Mouse (Mus musculus): ENCODE data around the gene Ociad2. TPM values are rescaled to one million over a fixed set of nuclear protein-coding genes. Genes with fewer than 3 reads are reported as not detected.

Ociad2 gene
- polyA plus RNA-seq (2015; fragmentation: Nextera tagmentation; extraction: Ambion mirVana), result 21.8 and 23.9 TPM in 2 replicates

DNA sequence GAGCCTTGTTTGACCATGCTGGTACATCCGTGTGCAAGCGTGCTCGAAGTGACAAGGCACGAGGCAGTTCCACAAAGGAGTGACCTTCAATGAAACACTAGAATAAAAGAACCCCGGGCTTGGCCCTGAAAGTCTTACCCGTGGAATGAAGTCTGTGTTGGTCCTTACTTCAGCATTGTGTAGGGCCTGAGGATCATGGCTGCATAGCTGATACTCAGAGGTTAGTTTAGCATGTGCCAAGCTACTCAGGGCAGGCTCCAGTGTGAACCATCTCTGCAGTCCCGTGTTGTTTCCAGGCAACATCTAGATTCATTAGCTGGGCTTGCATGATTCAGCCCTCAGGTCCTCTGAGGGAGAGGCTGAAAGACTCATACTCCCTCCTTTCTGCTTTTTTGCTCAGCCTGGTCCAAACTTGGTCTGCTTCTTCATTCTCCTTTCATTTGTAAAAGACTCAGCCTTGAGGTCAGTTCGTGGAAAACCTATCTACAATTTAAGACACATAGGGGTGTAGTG lies at the start of gene Ociad2:
Ociad2 (minus strand) TSS at position 306 of the 513 bp plus-strand sequence.
- Histone ChIP-seq H3K4me2 (no peak within 1 kb of the TSS), H3K27me3 (no peaks in the 10 kb centered on the region), H3K36me3 (no peaks in the 10 kb centered on the region), H3K4me1 (replicated peaks) (peaks cover 11% of the 10 kb centered on the region), H3K27ac (replicated peaks) (no peak within 1 kb of the TSS), H3K9me3 (no peaks in the 10 kb centered on the region), H3K4me3 (no peak within 1 kb of the TSS), H3K9ac (no peak within 1 kb of the TSS)
- no peak for ATAC-seq (ENCODE audit: low FRiP score, low read depth)
- WGBS, result 75% methylated on average over 8 of the region's 8 CpGs

DNA sequence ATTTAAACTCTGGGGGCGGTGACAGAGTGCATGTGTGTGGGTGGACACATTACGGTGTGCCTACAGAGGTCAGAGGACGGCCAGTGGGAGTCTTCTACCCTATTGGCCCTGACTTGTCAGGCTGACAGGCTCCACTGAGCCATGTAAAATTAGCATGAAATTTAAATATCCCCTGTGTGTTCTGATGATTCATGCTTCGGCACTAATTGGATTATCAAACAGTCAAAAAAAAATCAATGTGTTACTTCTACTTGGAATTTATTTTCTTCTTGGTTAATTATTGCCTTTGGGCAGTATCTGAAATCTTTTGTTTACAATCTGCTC lies 42.8 kb upstream of the Ociad2 start:
- no peaks in the 10 kb centered on the region for H3K9me3 ChIP-seq
- no peak overlapping the region for H3K4me2 ChIP-seq
- no peak for ATAC-seq (ENCODE audit: low FRiP score, low read depth)
- no peaks in the 10 kb centered on the region for H3K36me3 ChIP-seq
- H3K4me1 ChIP-seq (replicated peaks), result peaks cover 5% of the 10 kb centered on the region; the same call in 1 of the 2 replicates
- peaks cover 5% of the 10 kb centered on the region; the same call in 1 of the 2 replicates for H3K27me3 ChIP-seq
- H3K9ac ChIP-seq, result no peak overlapping the region
- no peak overlapping the region for H3K27ac ChIP-seq (replicated peaks)
- WGBS, result 25% methylated on average over 4 of the region's 4 CpGs
- no peak overlapping the region for H3K4me3 ChIP-seq

DNA sequence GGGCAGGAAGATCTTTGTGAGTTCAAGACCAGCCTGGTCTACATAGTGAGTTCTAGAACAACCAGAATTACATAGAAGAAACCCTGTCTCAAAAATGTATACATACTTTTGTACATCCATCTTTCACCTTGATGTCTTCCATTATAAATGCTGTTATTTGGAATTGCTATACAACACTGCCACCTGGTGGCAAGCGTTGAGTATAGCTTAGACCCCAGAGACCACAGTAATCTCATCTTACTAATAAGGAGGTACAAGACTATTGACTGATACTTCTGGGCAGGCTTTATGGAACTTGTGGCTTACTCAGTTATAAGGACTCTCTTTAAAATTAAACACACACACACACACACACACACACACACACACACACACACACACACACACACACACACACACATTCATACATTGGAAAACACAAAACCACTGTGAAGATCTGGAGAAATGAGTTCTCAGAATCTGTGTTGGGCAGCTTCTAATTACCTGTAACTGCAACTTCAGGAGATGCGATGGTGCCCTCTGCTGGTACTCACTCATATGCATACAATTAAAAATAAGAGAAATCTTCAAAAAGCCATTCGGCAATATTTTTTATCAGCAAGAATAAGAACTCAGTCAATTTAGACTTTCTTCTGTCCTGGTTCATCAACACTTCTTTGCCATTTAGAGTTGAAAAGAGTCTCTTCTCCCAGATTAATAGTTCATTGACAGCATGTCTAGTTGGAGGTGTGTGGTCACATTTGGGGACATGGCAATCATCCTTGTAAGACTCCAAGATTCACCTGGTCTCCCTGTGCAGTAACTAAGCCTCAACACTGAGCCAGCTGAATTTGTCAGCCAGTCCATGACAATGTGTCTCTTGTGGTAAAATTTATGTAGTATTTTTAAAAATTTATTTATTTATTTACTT lies 42.2 kb upstream of the Ociad2 start:
- H3K4me1 ChIP-seq (replicated peaks), result peaks cover 5% of the 10 kb centered on the region; the same call in 1 of the 2 replicates
- WGBS, result 27% methylated on average over 3 of the region's 3 CpGs
- H3K4me3 ChIP-seq, result no peak overlapping the region
- no peak overlapping the region for H3K4me2 ChIP-seq
- no peak overlapping the region for H3K27ac ChIP-seq (replicated peaks)
- no peaks in the 10 kb centered on the region for H3K9me3 ChIP-seq
- peak; percentile 27; the same call in 1 of the 2 replicates for ATAC-seq (ENCODE audit: low FRiP score, low read depth)
- H3K9ac ChIP-seq, result no peak overlapping the region
- H3K27me3 ChIP-seq, result peaks cover 5% of the 10 kb centered on the region; the same call in 1 of the 2 replicates
- H3K36me3 ChIP-seq, result no peaks in the 10 kb centered on the region

DNA sequence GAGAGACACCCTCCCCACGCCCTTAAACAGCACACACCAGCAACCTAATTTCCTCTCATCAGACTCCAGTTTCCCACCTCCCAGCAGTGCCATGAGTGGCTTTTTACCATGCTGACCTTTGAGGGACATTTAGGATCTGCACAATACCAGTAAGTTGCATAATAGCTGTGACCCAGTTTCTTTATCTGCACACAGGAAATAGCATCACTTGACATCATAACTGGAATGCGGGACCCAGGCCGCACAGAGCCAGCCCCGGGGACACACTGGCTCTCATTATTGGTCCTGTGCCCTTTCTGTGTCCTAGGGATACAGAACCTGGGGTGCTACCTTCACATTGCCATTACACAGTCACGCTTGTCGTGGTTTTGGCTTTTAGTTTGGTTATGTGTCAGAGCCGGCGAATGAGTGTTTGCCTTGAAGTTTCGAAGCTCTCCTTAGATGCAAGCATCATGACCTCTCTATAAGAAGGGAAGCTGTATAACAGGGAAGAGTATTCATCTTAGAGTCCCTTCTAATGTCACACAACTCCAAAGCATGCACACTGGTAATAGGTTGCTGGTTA lies 41.2 kb upstream of the Ociad2 start:
- H3K9ac ChIP-seq, result no peak overlapping the region
- 84% methylated on average over 9 of the region's 9 CpGs for WGBS
- H3K4me3 ChIP-seq, result no peak overlapping the region
- no peaks in the 10 kb centered on the region for H3K9me3 ChIP-seq
- H3K27ac ChIP-seq (replicated peaks), result no peak overlapping the region
- no peaks in the 10 kb centered on the region for H3K36me3 ChIP-seq
- H3K27me3 ChIP-seq, result peaks cover 5% of the 10 kb centered on the region; the same call in 1 of the 2 replicates
- H3K4me2 ChIP-seq, result no peak overlapping the region
- ATAC-seq (ENCODE audit: low FRiP score, low read depth), result no peak
- H3K4me1 ChIP-seq (replicated peaks), result peaks cover 5% of the 10 kb centered on the region; the same call in 1 of the 2 replicates

DNA sequence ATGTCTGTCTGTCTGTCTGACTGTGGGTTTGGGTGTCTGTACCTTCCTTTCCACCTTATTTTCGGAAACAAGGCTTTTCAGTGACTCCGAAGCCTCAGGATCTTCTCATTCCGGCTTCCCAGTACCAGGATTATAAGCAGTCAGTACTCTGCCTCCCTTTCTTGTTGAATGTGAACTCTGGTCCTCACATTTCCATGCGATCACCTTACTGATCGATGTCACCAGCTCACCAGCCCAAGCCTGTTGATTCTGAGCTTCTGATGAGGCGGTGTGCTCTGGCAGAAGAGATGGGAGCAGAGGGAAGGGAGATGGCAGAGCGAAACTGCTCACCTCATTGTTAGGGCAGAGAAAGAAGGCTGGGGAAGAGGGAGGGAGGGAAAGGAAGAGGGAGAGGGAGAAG lies 40.7 kb upstream of the Ociad2 start:
- ATAC-seq (ENCODE audit: low FRiP score, low read depth), result no peak
- Histone ChIP-seq H3K9me3 (no peaks in the 10 kb centered on the region), H3K4me2 (no peak overlapping the region), H3K4me1 (replicated peaks) (peaks cover 5% of the 10 kb centered on the region; the same call in 1 of the 2 replicates), H3K36me3 (no peaks in the 10 kb centered on the region), H3K27ac (replicated peaks) (no peak overlapping the region), H3K4me3 (no peak overlapping the region), H3K9ac (no peak overlapping the region), H3K27me3 (peaks cover 5% of the 10 kb centered on the region; the same call in 1 of the 2 replicates)
- 80% methylated on average over 7 of the region's 7 CpGs for WGBS

DNA sequence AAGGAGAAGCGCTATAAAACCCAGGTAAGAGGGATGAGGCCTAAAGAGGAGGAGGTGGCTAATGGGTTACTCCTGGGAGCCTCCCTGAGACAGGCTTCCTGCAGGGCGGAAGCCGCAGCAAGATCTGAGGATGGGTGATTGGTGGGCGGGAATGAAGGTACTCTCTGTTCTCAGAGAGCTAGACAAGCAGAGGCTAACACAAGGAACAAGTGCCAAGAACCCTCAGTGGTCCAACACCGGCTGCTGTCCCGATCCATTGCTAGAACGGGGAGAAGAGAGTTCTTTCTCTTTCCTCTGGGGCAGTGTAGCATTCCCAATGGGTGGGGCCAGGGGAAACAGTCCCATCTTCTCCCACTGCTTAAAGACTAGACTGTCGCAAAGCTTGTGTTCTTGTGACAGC lies 40.0 kb upstream of the Ociad2 start:
- Histone ChIP-seq H3K4me3 (no peak overlapping the region), H3K9ac (no peak overlapping the region), H3K4me1 (replicated peaks) (peaks cover 5% of the 10 kb centered on the region; the same call in 1 of the 2 replicates), H3K4me2 (no peak overlapping the region), H3K9me3 (no peaks in the 10 kb centered on the region), H3K27ac (replicated peaks) (no peak overlapping the region), H3K36me3 (no peaks in the 10 kb centered on the region), H3K27me3 (peaks cover 5% of the 10 kb centered on the region; the same call in 1 of the 2 replicates)
- no peak for ATAC-seq (ENCODE audit: low FRiP score, low read depth)
- 64% methylated on average over 8 of the region's 8 CpGs for WGBS

DNA sequence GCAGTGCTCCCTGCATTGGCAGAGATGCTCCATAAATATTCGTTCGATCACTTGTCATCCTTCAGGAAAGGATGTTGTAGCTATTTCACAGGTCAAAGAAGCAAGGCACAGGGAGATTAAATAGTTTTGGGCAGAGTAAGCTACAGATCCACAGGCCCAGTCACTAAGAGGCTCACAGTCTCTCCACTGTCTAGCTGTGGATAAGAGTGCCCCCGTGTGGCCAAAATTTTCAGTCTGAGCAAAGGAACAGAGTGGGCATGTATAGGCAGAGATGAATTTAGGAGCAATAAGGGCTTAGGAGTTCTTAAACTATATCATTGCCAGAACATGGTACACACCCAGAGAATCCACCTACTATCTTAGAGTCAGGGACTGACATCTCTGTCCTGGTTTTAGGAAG lies 39.1 kb upstream of the Ociad2 start:
- WGBS, result 32% methylated on average over 3 of the region's 3 CpGs
- peaks cover 5% of the 10 kb centered on the region; the same call in 1 of the 2 replicates for H3K27me3 ChIP-seq
- ATAC-seq (ENCODE audit: low FRiP score, low read depth), result peak; percentile 89

DNA sequence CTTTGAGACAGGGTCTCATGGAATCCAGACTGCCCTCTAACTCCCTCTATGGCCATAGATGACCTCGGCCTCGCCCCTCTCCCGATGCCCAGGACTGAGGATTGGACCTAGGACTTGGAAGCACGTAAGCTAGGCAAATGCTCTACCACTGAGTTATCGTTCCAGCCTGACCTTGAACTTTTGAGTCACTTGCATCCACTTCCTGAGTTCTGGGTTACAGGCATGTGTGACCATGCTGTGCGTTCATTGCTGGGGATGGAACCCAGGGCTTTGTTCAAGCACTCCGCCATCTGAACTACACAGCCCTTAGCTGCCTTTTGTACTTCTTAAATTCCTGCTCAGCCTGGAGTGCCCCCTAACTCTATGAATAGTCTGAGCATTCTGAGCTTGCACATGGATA lies 35.7 kb upstream of the Ociad2 start:
- ATAC-seq (ENCODE audit: low FRiP score, low read depth), result no peak
- no peaks in the 10 kb centered on the region for H3K4me1 ChIP-seq (replicated peaks)

More for the DNA sequence above, 39.1 kb upstream of the Ociad2 start:
- Histone ChIP-seq H3K27ac (replicated peaks) (no peak overlapping the region), H3K9me3 (no peaks in the 10 kb centered on the region), H3K4me3 (no peak overlapping the region), H3K36me3 (no peaks in the 10 kb centered on the region), H3K9ac (no peak overlapping the region), H3K4me1 (replicated peaks) (peaks cover 5% of the 10 kb centered on the region; the same call in 1 of the 2 replicates), H3K4me2 (no peak overlapping the region)

DNA sequence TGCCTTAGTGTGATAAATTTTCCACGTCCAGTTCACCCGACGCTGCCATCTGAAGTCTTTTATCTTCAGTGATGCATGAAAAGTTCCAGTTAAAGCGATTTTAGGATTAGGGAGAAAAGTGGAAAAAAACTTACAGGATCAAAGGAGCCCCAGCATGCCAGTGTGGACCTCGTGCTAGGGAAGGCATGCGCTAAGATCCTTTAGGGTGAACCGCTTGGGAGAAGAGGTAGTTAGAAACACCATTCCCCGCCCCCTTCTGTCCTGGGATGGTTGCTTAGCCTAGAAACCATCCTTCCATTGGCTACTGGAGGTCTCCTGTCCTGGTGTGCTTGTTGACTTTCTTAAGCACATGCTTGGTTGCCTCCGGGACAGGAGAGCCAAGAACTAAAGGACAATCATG lies 35.2 kb upstream of the Ociad2 start:
- peaks cover 5% of the 10 kb centered on the region; the same call in 1 of the 2 replicates for H3K27me3 ChIP-seq
- no peaks in the 10 kb centered on the region for H3K9me3 ChIP-seq
- H3K9ac ChIP-seq, result no peak overlapping the region
- H3K4me3 ChIP-seq, result no peak overlapping the region
- H3K4me1 ChIP-seq (replicated peaks), result no peaks in the 10 kb centered on the region
- no peak overlapping the region for H3K4me2 ChIP-seq
- H3K27ac ChIP-seq (replicated peaks), result no peak overlapping the region
- ATAC-seq (ENCODE audit: low FRiP score, low read depth), result no peak
- 61% methylated on average over 9 of the region's 9 CpGs for WGBS
- H3K36me3 ChIP-seq, result no peaks in the 10 kb centered on the region

More for the DNA sequence above, 35.7 kb upstream of the Ociad2 start:
- Histone ChIP-seq H3K4me2 (no peak overlapping the region), H3K27ac (replicated peaks) (no peak overlapping the region), H3K9me3 (no peaks in the 10 kb centered on the region), H3K36me3 (no peaks in the 10 kb centered on the region), H3K9ac (no peak overlapping the region), H3K27me3 (peaks cover 5% of the 10 kb centered on the region; the same call in 1 of the 2 replicates), H3K4me3 (no peak overlapping the region)
- WGBS, result 90% methylated on average over 7 of the region's 7 CpGs

DNA sequence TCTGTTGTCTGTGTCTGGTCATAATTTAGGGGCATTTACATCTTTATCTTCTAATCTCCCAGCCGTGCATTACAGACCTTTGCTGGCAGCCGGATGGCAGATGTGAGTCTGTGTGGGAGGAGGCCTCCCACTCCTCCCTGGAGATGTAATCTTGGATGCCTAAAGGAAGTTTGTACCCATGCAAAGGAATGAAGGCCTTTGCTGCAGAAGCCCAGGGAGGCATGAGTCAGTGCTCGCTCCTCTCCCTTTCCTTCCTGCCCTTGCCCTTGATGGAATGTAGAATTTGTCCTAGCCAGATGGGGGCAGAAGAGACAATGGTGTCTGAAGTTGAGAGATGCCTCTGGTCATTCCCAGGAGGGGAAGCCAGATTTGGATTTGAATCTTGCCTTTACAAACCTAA lies 32.4 kb upstream of the Ociad2 start:
- ATAC-seq (ENCODE audit: low FRiP score, low read depth), result no peak
- Histone ChIP-seq H3K36me3 (no peaks in the 10 kb centered on the region), H3K9me3 (no peaks in the 10 kb centered on the region), H3K9ac (no peak overlapping the region), H3K4me1 (replicated peaks) (no peaks in the 10 kb centered on the region), H3K27ac (replicated peaks) (no peak overlapping the region), H3K4me2 (no peak overlapping the region), H3K4me3 (no peak overlapping the region), H3K27me3 (no peaks in the 10 kb centered on the region)
- WGBS, result 52% methylated on average over 3 of the region's 3 CpGs

DNA sequence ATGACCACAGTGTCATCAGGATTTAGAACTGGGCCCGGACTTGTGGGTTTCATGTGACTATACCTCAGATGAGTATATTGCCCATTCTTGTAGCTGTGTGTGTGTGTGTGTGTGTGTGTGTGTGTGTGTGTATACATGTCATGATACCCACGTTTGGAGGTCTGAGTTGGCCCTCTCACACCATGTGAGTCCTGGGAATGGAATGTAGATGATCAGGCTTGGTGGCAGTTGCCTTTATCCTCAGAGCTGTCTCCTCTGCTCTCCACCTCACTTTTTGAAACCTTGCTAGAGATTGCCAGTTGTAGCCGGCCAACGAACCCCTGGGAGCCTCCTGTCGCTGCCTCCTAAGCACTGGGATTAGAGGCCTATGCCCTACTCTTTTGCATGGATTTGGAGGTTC lies 31.8 kb upstream of the Ociad2 start:
- no peak for ATAC-seq (ENCODE audit: low FRiP score, low read depth)
- 82% methylated on average over 5 of the region's 5 CpGs for WGBS
- H3K9ac ChIP-seq, result no peak overlapping the region
- no peaks in the 10 kb centered on the region for H3K27me3 ChIP-seq
- no peak overlapping the region for H3K27ac ChIP-seq (replicated peaks)
- no peaks in the 10 kb centered on the region for H3K36me3 ChIP-seq
- H3K4me2 ChIP-seq, result no peak overlapping the region
- H3K9me3 ChIP-seq, result no peaks in the 10 kb centered on the region
- no peaks in the 10 kb centered on the region for H3K4me1 ChIP-seq (replicated peaks)
- H3K4me3 ChIP-seq, result no peak overlapping the region

DNA sequence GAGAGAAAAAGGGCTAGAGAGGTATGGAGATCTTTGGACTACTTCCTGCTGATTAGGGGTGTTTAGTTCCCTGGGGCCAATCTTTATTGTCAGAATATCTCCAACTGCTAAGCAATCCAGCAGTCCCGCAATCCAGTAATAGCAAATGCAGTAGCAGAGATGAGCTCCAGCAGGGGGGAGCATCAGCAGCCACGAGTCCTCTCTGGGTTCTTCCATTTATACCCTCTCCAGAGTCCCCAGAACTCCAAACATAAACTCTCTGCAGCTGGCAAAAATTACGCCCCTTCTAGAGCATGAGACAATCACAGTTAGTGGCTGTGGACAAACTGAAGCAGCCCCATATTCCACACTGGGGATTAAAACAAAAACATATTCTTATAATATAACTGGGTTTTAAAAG lies 28.9 kb upstream of the Ociad2 start:
- Histone ChIP-seq H3K27me3 (no peaks in the 10 kb centered on the region), H3K4me3 (no peak overlapping the region), H3K4me1 (replicated peaks) (no peaks in the 10 kb centered on the region), H3K9ac (no peak overlapping the region), H3K9me3 (no peaks in the 10 kb centered on the region), H3K27ac (replicated peaks) (no peak overlapping the region), H3K36me3 (no peaks in the 10 kb centered on the region), H3K4me2 (no peak overlapping the region)
- no peak for ATAC-seq (ENCODE audit: low FRiP score, low read depth)
- 49% methylated on average over 3 of the region's 3 CpGs for WGBS
